Mouse (Mus musculus) embryonic facial prominence, embryonic 15.5 days (tissue): ENCODE data around the gene Washc1. TPM values are rescaled to one million over a fixed set of nuclear protein-coding genes. Genes with fewer than 3 reads are reported as not detected.

ENCODE experiments used
- ATAC-seq: fragments of 200-750 bp; cut with Nextera tagmentation; 2 replicates; pipeline ENCODE4 v1.8.0; 2017; ENCODE audit warnings: low read depth, moderate TSS enrichment; ENCODE audit not compliant: insufficient number of reproducible peaks, low FRiP score, low TSS enrichment
- H3K27ac ChIP-seq: fragments of 300-500 bp; sonication (generic); replicated peaks from 2 replicates; pipeline ENCODE4 v1.5.1; 2015; ENCODE audit warnings: mild to moderate bottlenecking, inconsistent platforms
- H3K27me3 ChIP-seq: fragments of 300-500 bp; sonication (generic); 2 replicates; pipeline ENCODE4 v1.6.1; 2015; ENCODE audit warnings: inconsistent platforms
- H3K36me3 ChIP-seq: fragments of 300-500 bp; sonication (generic); 2 replicates; pipeline ENCODE4 v1.6.1; 2015; ENCODE audit warnings: mild to moderate bottlenecking, inconsistent platforms
- H3K4me1 ChIP-seq: fragments of 300-500 bp; sonication (generic); 2 replicates; pipeline ENCODE4 v1.6.1; 2015; ENCODE audit warnings: inconsistent platforms
- H3K4me2 ChIP-seq: fragments of 300-500 bp; sonication (generic); replicated peaks from 2 replicates; pipeline ENCODE4 v1.6.1; 2015; ENCODE audit warnings: mild to moderate bottlenecking, inconsistent platforms
- H3K4me3 ChIP-seq: fragments of 300-500 bp; sonication (generic); replicated peaks from 2 replicates; pipeline ENCODE4 v1.5.1; 2015; ENCODE audit warnings: mild to moderate bottlenecking, inconsistent platforms
- H3K9ac ChIP-seq: fragments of 300-500 bp; sonication (generic); 2 replicates; pipeline ENCODE4 v1.6.1; 2015; ENCODE audit warnings: inconsistent platforms
- H3K9me3 ChIP-seq: fragments of 300-500 bp; sonication (generic); replicated peaks from 2 replicates; pipeline ENCODE4 v1.6.1; 2016; ENCODE audit warnings: inconsistent platforms
- WGBS: fragments of 180-500 bp; shearing (Covaris S2); methylation state at CpG from one replicate; pipeline ENCODE4 v1.1.7; 2015; 5-methylcytosine and 5-hydroxymethylcytosine counted together
- polyA plus RNA-seq: library from polyadenylated mRNA; unstranded; fragments of >200 nt; fragmentation: Nextera tagmentation; extraction: Ambion mirVana; gene quantifications from 2 replicates; pipeline ENCODE4 v1.2.1, GENCODE M21; 2015

The Washc1 gene
- polyA plus RNA-seq, 1 experiment from 2014 or later = 41.4 TPM

DNA sequence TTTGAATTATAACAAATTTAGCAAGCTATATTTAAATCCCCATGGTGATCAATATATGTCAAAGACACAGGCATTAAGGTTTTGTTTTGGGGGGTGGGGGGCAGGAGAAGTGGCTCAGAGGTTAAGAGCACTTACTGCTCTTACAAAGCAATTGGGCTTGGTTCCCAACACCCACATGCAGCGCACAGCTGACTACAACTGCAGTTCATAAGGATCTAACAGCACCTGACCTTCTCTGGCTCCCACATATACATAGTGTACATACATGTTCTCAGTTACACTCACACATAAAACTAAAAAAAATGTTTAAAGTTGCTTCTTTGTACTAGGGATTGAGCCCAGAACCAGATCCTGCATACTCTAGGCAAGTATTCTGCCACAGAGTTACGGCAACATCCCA lies 20.0 kb upstream of the Washc1 start:
- Histone ChIP-seq H3K9me3 (no peaks in the 10 kb centered on the region), H3K4me1 (no peaks in the 10 kb centered on the region), H3K4me2 (no peak overlapping the region), H3K36me3 (peaks cover 23% of the 10 kb centered on the region), H3K27ac (no peak overlapping the region), H3K9ac (no peak overlapping the region), H3K27me3 (no peaks in the 10 kb centered on the region), H3K4me3 (no peak overlapping the region)
- ATAC-seq = no peak
- 84% methylated on average over 2 of the region's 2 CpGs for WGBS

DNA sequence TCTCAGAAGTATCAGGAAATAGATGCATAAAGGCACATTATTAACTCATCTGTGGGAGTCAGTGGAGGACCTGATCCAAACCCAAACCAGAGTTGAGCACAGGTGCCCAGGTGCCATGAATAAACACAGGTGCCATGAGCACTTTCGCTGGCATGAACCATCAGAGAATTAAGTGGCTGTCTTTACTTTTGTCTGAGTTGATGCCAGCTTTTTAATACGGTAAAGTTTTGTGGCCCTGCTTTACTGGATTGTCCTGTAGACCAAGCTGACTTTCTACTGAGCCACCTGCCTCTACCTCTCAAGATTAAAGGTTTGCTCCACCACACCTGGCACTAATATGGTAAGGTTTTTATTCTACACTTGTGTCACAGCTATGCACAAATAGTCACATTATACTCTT lies 19.3 kb upstream of the Washc1 start:
- no peak overlapping the region for H3K4me2 ChIP-seq
- no peak overlapping the region for H3K27ac ChIP-seq
- no peaks in the 10 kb centered on the region for H3K9me3 ChIP-seq
- ATAC-seq = no peak
- no peaks in the 10 kb centered on the region for H3K27me3 ChIP-seq
- 86% methylated on average over 2 of the region's 2 CpGs for WGBS
- H3K4me1 ChIP-seq = no peaks in the 10 kb centered on the region
- no peak overlapping the region for H3K9ac ChIP-seq
- no peak overlapping the region for H3K4me3 ChIP-seq
- H3K36me3 ChIP-seq = peaks cover 18% of the 10 kb centered on the region

- peaks cover 17% of the 10 kb centered on the region; the same call in 1 of the 2 replicates for H3K36me3 ChIP-seq
- ATAC-seq = no peak
- no peak overlapping the region for H3K27ac ChIP-seq
- no peak overlapping the region for H3K4me3 ChIP-seq
- no peaks in the 10 kb centered on the region for H3K9me3 ChIP-seq
- H3K27me3 ChIP-seq = no peaks in the 10 kb centered on the region
- no peak overlapping the region for H3K9ac ChIP-seq
- H3K4me1 ChIP-seq = no peaks in the 10 kb centered on the region
- WGBS = 66% methylated on average over 3 of the region's 3 CpGs
- no peak overlapping the region for H3K4me2 ChIP-seq
These were observed 18.7 kb upstream of the Washc1 start for GRCm38 (mm10) chr17:66092664-66093063.

- Histone ChIP-seq H3K4me2 (peak overlapping the region; percentile 89), H3K36me3 (0 out of 2 replicates have a peak, but pooled peaks cover 5% of the 10 kb centered on the region), H3K27me3 (no peaks in the 10 kb centered on the region), H3K9me3 (no peaks in the 10 kb centered on the region), H3K27ac (peak overlapping the region; percentile 93), H3K9ac (peak overlapping the region; percentile 96), H3K4me3 (peak overlapping the region; percentile 94), H3K4me1 (peaks cover 13% of the 10 kb centered on the region)
- 2% methylated on average over 38 of the region's 41 CpGs for WGBS
- ATAC-seq = peak; percentile 22
These were observed 10.6 kb upstream of the Washc1 start for GRCm38 (mm10) chr17:66100566-66101379.

- Histone ChIP-seq H3K36me3 (0 out of 2 replicates have a peak, but pooled peaks cover 5% of the 10 kb centered on the region), H3K27ac (peak within 1 kb of the TSS; percentile 93), H3K9me3 (no peaks in the 10 kb centered on the region), H3K4me1 (peaks cover 13% of the 10 kb centered on the region), H3K9ac (peak within 1 kb of the TSS; percentile 96), H3K4me2 (peak within 1 kb of the TSS; percentile 89), H3K4me3 (peak within 1 kb of the TSS; percentile 94), H3K27me3 (no peaks in the 10 kb centered on the region)
- whole genome bisulfite sequencing = under 1% methylated on average over 67 of the region's 67 CpGs
- peak; percentile 99 for ATAC-seq
These were observed 9.7 kb upstream of the Washc1 start, which contains the start of gene Ndufv2 for GRCm38 (mm10) chr17:66101380-66102330. TSS of gene Ndufv2 (minus strand) at chr17:66101559.

DNA sequence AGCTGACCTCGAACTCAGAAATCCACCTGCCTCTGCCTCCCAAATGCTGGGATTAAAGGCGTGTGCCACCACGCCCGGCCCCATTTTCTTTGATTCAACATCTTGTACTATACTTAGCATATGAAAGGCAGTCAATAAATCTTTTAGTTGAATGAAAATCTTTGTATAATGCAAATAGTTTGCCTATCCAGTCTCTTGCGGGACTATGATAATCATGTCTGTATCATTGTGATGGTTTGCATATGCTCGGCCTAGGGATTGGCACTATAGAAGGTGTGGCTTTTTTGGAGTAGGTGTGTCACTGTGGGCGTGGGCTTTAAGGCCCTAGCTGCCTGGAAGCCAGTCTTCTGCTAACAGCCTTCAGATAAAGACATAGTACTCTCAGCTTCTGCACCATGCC lies 7.3 kb upstream of the Washc1 start:
- no peak overlapping the region for H3K27ac ChIP-seq
- peaks cover 13% of the 10 kb centered on the region for H3K4me1 ChIP-seq
- H3K4me2 ChIP-seq = no peak overlapping the region
- no peaks in the 10 kb centered on the region for H3K27me3 ChIP-seq
- no peaks in the 10 kb centered on the region for H3K9me3 ChIP-seq
- 84% methylated on average over 7 of the region's 7 CpGs for WGBS
- H3K9ac ChIP-seq = no peak overlapping the region
- no peak overlapping the region for H3K4me3 ChIP-seq
- H3K36me3 ChIP-seq = no peaks in the 10 kb centered on the region
- no peak for ATAC-seq

GRCm38 (mm10) chr17:66106601-66107267 lies 4.6 kb upstream of the Washc1 start:
- WGBS = 43% methylated on average over 10 of the region's 10 CpGs

DNA sequence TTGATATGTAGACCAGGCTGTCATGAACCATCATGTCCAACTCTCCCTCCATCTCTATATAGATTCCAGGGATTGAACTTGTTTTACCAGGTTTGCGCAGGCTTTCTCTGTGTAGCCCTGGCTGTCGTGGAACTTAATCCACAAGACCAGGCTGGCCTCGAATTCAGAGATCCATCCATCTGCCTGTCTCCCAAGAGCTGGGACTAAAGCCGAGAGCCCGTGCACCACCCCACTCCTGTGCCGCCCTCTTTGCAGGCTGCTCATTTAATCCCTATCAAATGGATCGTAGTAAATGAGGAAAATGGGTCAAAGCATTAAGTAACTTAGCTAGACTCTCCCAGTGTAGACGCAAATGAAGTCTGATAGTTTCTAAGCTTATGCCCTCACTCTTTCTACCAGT lies 3.9 kb upstream of the Washc1 start:
- Histone ChIP-seq H3K4me3 (no peak overlapping the region), H3K9me3 (no peaks in the 10 kb centered on the region), H3K27ac (no peak overlapping the region), H3K27me3 (no peaks in the 10 kb centered on the region), H3K4me2 (no peak overlapping the region), H3K4me1 (peaks cover 11% of the 10 kb centered on the region), H3K36me3 (no peaks in the 10 kb centered on the region), H3K9ac (no peak overlapping the region)
- WGBS = 59% methylated on average over 8 of the region's 8 CpGs
- ATAC-seq = no peak

More at GRCm38 (mm10) chr17:66106601-66107267, 4.6 kb upstream of the Washc1 start:
- Histone ChIP-seq H3K36me3 (no peaks in the 10 kb centered on the region), H3K27me3 (no peaks in the 10 kb centered on the region), H3K4me1 (peaks cover 7% of the 10 kb centered on the region; the same call in 1 of the 2 replicates), H3K9me3 (no peaks in the 10 kb centered on the region), H3K9ac (no peak overlapping the region), H3K4me3 (no peak overlapping the region), H3K27ac (no peak overlapping the region), H3K4me2 (no peak overlapping the region)
- no peak for ATAC-seq

- H3K27me3 ChIP-seq = no peaks in the 10 kb centered on the region
- WGBS = 76% methylated on average over 4 of the region's 4 CpGs
- no peaks in the 10 kb centered on the region for H3K36me3 ChIP-seq
- ATAC-seq = no peak
- no peak overlapping the region for H3K27ac ChIP-seq
- no peak overlapping the region for H3K9ac ChIP-seq
- H3K4me1 ChIP-seq = peaks cover 14% of the 10 kb centered on the region
- no peak overlapping the region for H3K4me2 ChIP-seq
- H3K9me3 ChIP-seq = no peaks in the 10 kb centered on the region
- H3K4me3 ChIP-seq = no peak overlapping the region
These were observed 3.1 kb upstream of the Washc1 start for GRCm38 (mm10) chr17:66108198-66108597.

- WGBS = 32% methylated on average over 6 of the region's 6 CpGs
- peaks cover 22% of the 10 kb centered on the region for H3K36me3 ChIP-seq
- peak overlapping the region; percentile 90 for H3K27ac ChIP-seq
- H3K4me2 ChIP-seq = peak overlapping the region; percentile 63
- H3K4me1 ChIP-seq = peaks cover 14% of the 10 kb centered on the region
- no peaks in the 10 kb centered on the region for H3K27me3 ChIP-seq
- no peaks in the 10 kb centered on the region for H3K9me3 ChIP-seq
- H3K4me3 ChIP-seq = peak overlapping the region; percentile 90
- no peak for ATAC-seq
- no peak overlapping the region; the same call in 1 of the 2 replicates for H3K9ac ChIP-seq
These were observed 599 bp upstream of the Washc1 start for GRCm38 (mm10) chr17:66110746-66111145.
